Mouse (Mus musculus) bone marrow macrophage, adult 2 months (primary cell): Measurements from ENCODE around the gene Tmco5. TPM values are rescaled to one million over a fixed set of nuclear protein-coding genes. Genes with fewer than 3 reads are reported as not detected.

Experiments used
- H3K27ac ChIP-seq: 2 replicates; pipeline ENCODE4 v1.5.1; 2012; ENCODE audit warnings: low read depth, low read length; ENCODE audit not compliant: insufficient read depth
- H3K4me1 ChIP-seq: 2 replicates; pipeline ENCODE4 v1.6.1; 2012; ENCODE audit warnings: low read length; ENCODE audit not compliant: control insufficient read depth, insufficient read depth
- H3K4me3 ChIP-seq: 2 replicates; pipeline ENCODE4 v1.5.1; 2012; ENCODE audit warnings: mild to moderate bottlenecking, low read length, moderate library complexity; ENCODE audit not compliant: insufficient read depth
- CTCF ChIP-seq: IDR thresholded peaks from 2 replicates; pipeline ENCODE4 v1.5.1; 2012; ENCODE audit warnings: low read depth, mild to moderate bottlenecking, low read length, moderate library complexity
- POLR2A ChIP-seq: IDR thresholded peaks from 2 replicates; pipeline ENCODE4 v1.6.1; 2012; ENCODE audit warnings: mild to moderate bottlenecking, low read depth, low read length, borderline replicate concordance
- polyA plus RNA-seq: library from polyadenylated mRNA; stranded (reverse); fragments of >200 nt; gene quantifications from 2 replicates; pipeline ENCODE4 v1.2.4, GENCODE M21; 2012; ENCODE audit not compliant: missing spikeins, insufficient read depth, insufficient read length

Tmco5 gene
- not detected in 2 replicates for polyA plus RNA-seq

- H3K4me1 ChIP-seq: no peaks in the 10 kb centered on the region
These were observed at the start of gene Tmco5 for GRCm38 (mm10) chr2:116878391-116878790. Gene Tmco5 (plus strand): TSS chr2:116878691.

GRCm38 (mm10) chr2:116831863-116832262 lies 46.6 kb upstream of the Tmco5 start:
- H3K4me3 ChIP-seq: no peak overlapping the region
- no peaks in the 10 kb centered on the region for H3K4me1 ChIP-seq
- H3K27ac ChIP-seq: no peak overlapping the region
- TF ChIP-seq POLR2A: no peak
- no peak for TF ChIP-seq CTCF

More at GRCm38 (mm10) chr2:116878391-116878790, at the start of gene Tmco5:
- Histone ChIP-seq H3K27ac (no peak within 1 kb of the TSS), H3K4me3 (no peak within 1 kb of the TSS)
- TF ChIP-seq POLR2A (no peak), CTCF (no peak)

GRCm38 (mm10) chr2:116837829-116838228 lies 40.7 kb upstream of the Tmco5 start:
- no peak for TF ChIP-seq POLR2A
- TF ChIP-seq CTCF: no peak
- Histone ChIP-seq H3K4me1 (no peaks in the 10 kb centered on the region), H3K4me3 (no peak overlapping the region)

GRCm38 (mm10) chr2:116838538-116839197 lies 39.8 kb upstream of the Tmco5 start:
- H3K4me1 ChIP-seq: no peaks in the 10 kb centered on the region
- TF ChIP-seq POLR2A (no peak), CTCF (no peak)
- no peak overlapping the region for H3K27ac ChIP-seq
- no peak overlapping the region for H3K4me3 ChIP-seq

More at GRCm38 (mm10) chr2:116837829-116838228, 40.7 kb upstream of the Tmco5 start:
- H3K27ac ChIP-seq: no peak overlapping the region

- Histone ChIP-seq H3K27ac (no peak overlapping the region), H3K4me3 (no peak overlapping the region)
- TF ChIP-seq CTCF (no peak), POLR2A (no peak)
These were observed 28.4 kb upstream of the Tmco5 start for GRCm38 (mm10) chr2:116849980-116850636.

GRCm38 (mm10) chr2:116851356-116851755 lies 27.1 kb upstream of the Tmco5 start:
- Histone ChIP-seq H3K4me3 (no peak overlapping the region), H3K27ac (no peak overlapping the region), H3K4me1 (no peaks in the 10 kb centered on the region)
- TF ChIP-seq POLR2A (no peak), CTCF (no peak)

More at GRCm38 (mm10) chr2:116849980-116850636, 28.4 kb upstream of the Tmco5 start:
- H3K4me1 ChIP-seq: no peaks in the 10 kb centered on the region

GRCm38 (mm10) chr2:116852249-116852648 lies 26.2 kb upstream of the Tmco5 start:
- Histone ChIP-seq H3K27ac (no peak overlapping the region), H3K4me1 (no peaks in the 10 kb centered on the region), H3K4me3 (no peak overlapping the region)
- TF ChIP-seq CTCF (no peak), POLR2A (no peak)

- H3K27ac ChIP-seq: no peak overlapping the region
- no peaks in the 10 kb centered on the region for H3K4me1 ChIP-seq
- TF ChIP-seq CTCF (no peak), POLR2A (no peak)
- no peak overlapping the region for H3K4me3 ChIP-seq
These were observed 19.8 kb upstream of the Tmco5 start for GRCm38 (mm10) chr2:116858703-116859102.

- TF ChIP-seq POLR2A (no peak), CTCF (no peak)
- H3K4me1 ChIP-seq: no peaks in the 10 kb centered on the region
- H3K4me3 ChIP-seq: no peak overlapping the region
- H3K27ac ChIP-seq: no peak overlapping the region
These were observed 1.4 kb upstream of the Tmco5 start for GRCm38 (mm10) chr2:116876955-116877615.

- H3K27ac ChIP-seq: no peak overlapping the region
- no peaks in the 10 kb centered on the region for H3K4me1 ChIP-seq
- H3K4me3 ChIP-seq: no peak overlapping the region
- TF ChIP-seq POLR2A (no peak), CTCF (no peak)
These were observed 1.2 kb downstream of the Tmco5 start for GRCm38 (mm10) chr2:116879730-116880129.
